Mouse (Mus musculus) thymus, adult 2 months (tissue): ENCODE data around the gene Aldob. TPM values are rescaled to one million over a fixed set of nuclear protein-coding genes. Genes with fewer than 3 reads are reported as not detected.
A peak's percentile ranks its signal among the peaks of the same experiment; 100 is the strongest.

Experiments used
- DNase-seq: peaks from one replicate; pipeline ENCODE4 v3.0.0; 2021
- H3K27ac ChIP-seq: fragments of 200-500 bp; 2 replicates; pipeline ENCODE4 v1.5.1; 2012; ENCODE audit warnings: low read length, control low read depth; ENCODE audit not compliant: control insufficient read depth, insufficient read depth
- H3K27me3 ChIP-seq: fragments of 200-500 bp; 2 replicates; pipeline ENCODE4 v1.6.1; 2012; ENCODE audit warnings: mild to moderate bottlenecking, low read length, moderate library complexity, mixed read lengths; ENCODE audit not compliant: control insufficient read depth, insufficient read depth
- H3K36me3 ChIP-seq: fragments of 200-500 bp; 2 replicates; pipeline ENCODE4 v1.6.1; 2012; ENCODE audit warnings: mild to moderate bottlenecking, low read length, moderate library complexity; ENCODE audit not compliant: control insufficient read depth, insufficient read depth
- H3K4me1 ChIP-seq: fragments of 200-500 bp; replicated peaks from 2 replicates; pipeline ENCODE4 v1.6.1; 2012; ENCODE audit warnings: low read length; ENCODE audit not compliant: control insufficient read depth, insufficient read depth
- H3K4me3 ChIP-seq: fragments of 200-500 bp; 2 replicates; pipeline ENCODE4 v1.5.1; 2012; ENCODE audit warnings: mild to moderate bottlenecking, low read length, control low read depth, moderate library complexity; ENCODE audit not compliant: control insufficient read depth, insufficient read depth
- CTCF ChIP-seq: fragments of 200-500 bp; IDR thresholded peaks from 2 replicates; pipeline ENCODE4 v1.5.1; 2012; ENCODE audit warnings: mild to moderate bottlenecking, control low read depth, low read length, moderate library complexity, borderline replicate concordance; ENCODE audit not compliant: control insufficient read depth, poor library complexity, insufficient read depth; ENCODE audit errors: extremely low read depth
- POLR2A ChIP-seq: fragments of 200-500 bp; IDR thresholded peaks from 2 replicates; pipeline ENCODE4 v1.6.1; 2012; ENCODE audit warnings: mild to moderate bottlenecking, low read length, control low read depth, moderate library complexity; ENCODE audit not compliant: control insufficient read depth, poor library complexity, insufficient read depth; ENCODE audit errors: extremely low read depth
- WGBS: fragments of 180-500 bp; shearing (Covaris S2); methylation state at CpG from one replicate; pipeline ENCODE4 v1.1.7; 2018; 5-methylcytosine and 5-hydroxymethylcytosine counted together
- polyA plus RNA-seq: library from polyadenylated mRNA; depleted of rRNA; stranded (reverse); fragments of >200 nt; gene quantifications from 2 replicates; pipeline ENCODE4 v1.2.3, GENCODE M21; 2012

Gene Aldob
- polyA plus RNA-seq, 1 experiment, result 4.2 TPM

- H3K36me3 ChIP-seq, result no peaks in the 10 kb centered on the region
- TF ChIP-seq POLR2A, result no peak
- no peaks in the 10 kb centered on the region for H3K4me1 ChIP-seq
- no peak overlapping the region for H3K4me3 ChIP-seq
- H3K27me3 ChIP-seq, result no peaks in the 10 kb centered on the region
- H3K27ac ChIP-seq, result no peak overlapping the region
- DNase-seq, result no peak
- 84% methylated on average over 14 of the region's 14 CpGs for WGBS
Measured at GRCm38 (mm10) chr4:49583965-49584831, 34.9 kb upstream of the Aldob start.

- no peaks in the 10 kb centered on the region for H3K36me3 ChIP-seq
- H3K27ac ChIP-seq, result no peak overlapping the region
- no peaks in the 10 kb centered on the region for H3K4me1 ChIP-seq
- no peak for TF ChIP-seq CTCF
- no peak for TF ChIP-seq POLR2A
- DNase-seq, result no peak
- no peaks in the 10 kb centered on the region for H3K27me3 ChIP-seq
- H3K4me3 ChIP-seq, result no peak overlapping the region
- WGBS, result 61% methylated on average over 4 of the region's 4 CpGs
Measured at GRCm38 (mm10) chr4:49581256-49581655, 31.9 kb upstream of the Aldob start.

- DNase-seq, result no peak
- Histone ChIP-seq H3K27me3 (no peaks in the 10 kb centered on the region), H3K36me3 (no peaks in the 10 kb centered on the region), H3K27ac (no peak overlapping the region), H3K4me3 (no peak overlapping the region), H3K4me1 (no peaks in the 10 kb centered on the region)
- no peak for TF ChIP-seq POLR2A
- TF ChIP-seq CTCF, result no peak
- WGBS, result 95% methylated on average over 4 of the region's 4 CpGs
Measured at GRCm38 (mm10) chr4:49572194-49572593, 22.8 kb upstream of the Aldob start.

- Histone ChIP-seq H3K4me1 (no peaks in the 10 kb centered on the region), H3K27me3 (no peaks in the 10 kb centered on the region), H3K4me3 (no peak overlapping the region), H3K27ac (no peak overlapping the region), H3K36me3 (no peaks in the 10 kb centered on the region)
- TF ChIP-seq CTCF (no peak), POLR2A (no peak)
- WGBS, result 22% methylated on average over 3 of the region's 3 CpGs
- DNase-seq, result peak; percentile 46
Measured at GRCm38 (mm10) chr4:49567613-49568012, 18.3 kb upstream of the Aldob start.

GRCm38 (mm10) chr4:49559915-49560772 lies 10.8 kb upstream of the Aldob start:
- Histone ChIP-seq H3K4me1 (no peaks in the 10 kb centered on the region), H3K27ac (no peak overlapping the region), H3K4me3 (no peak overlapping the region), H3K36me3 (no peaks in the 10 kb centered on the region), H3K27me3 (no peaks in the 10 kb centered on the region)
- no peak for DNase-seq
- 82% methylated on average over 20 of the region's 20 CpGs for WGBS
- TF ChIP-seq POLR2A (no peak), CTCF (no peak)

GRCm38 (mm10) chr4:49558181-49558580 lies 8.8 kb upstream of the Aldob start:
- DNase-seq, result no peak
- no peak overlapping the region for H3K4me3 ChIP-seq
- WGBS, result 56% methylated on average over 2 of the region's 2 CpGs
- no peaks in the 10 kb centered on the region for H3K36me3 ChIP-seq
- TF ChIP-seq POLR2A (no peak), CTCF (no peak)
- no peak overlapping the region for H3K27ac ChIP-seq
- H3K27me3 ChIP-seq, result no peaks in the 10 kb centered on the region
- no peaks in the 10 kb centered on the region for H3K4me1 ChIP-seq
